Mouse (Mus musculus) urinary bladder, postnatal 4 days (tissue): ENCODE measurements around the gene Cyp3a13.
A peak's percentile ranks its signal among the peaks of the same experiment; 100 is the strongest.
"Not testable (repeated sequence)": the region's sequence is repeated elsewhere in the genome, so short reads cannot be mapped to it uniquely, and the experiment has no call there.

Experiments
- DNase-seq, 2 experiments: peaks; one replicate each; pipeline ENCODE4 v3.0.0; 2021 to 2022; ENCODE audit warnings: low spot score in 2 of 2

Gene Cyp3a13

GRCm38 (mm10) chr5:137921532-137921931 is at the start of gene Cyp3a13:
Gene Cyp3a13, minus strand, starts transcription at chr5:137921619.
- DNase-seq: no peak

- no peak for DNase-seq
These were observed 45.1 kb upstream of the Cyp3a13 start for GRCm38 (mm10) chr5:137966492-137966891.

GRCm38 (mm10) chr5:137962945-137963344 is 41.5 kb upstream of the Cyp3a13 start, which contains the start of gene Gjc3:
Gene Gjc3, minus strand, starts transcription at chr5:137963098.
- no peak for DNase-seq

- DNase-seq: no peak
These were observed 35.0 kb upstream of the Cyp3a13 start for GRCm38 (mm10) chr5:137956404-137956803.

- peak in 1 of 2 experiments; percentile 18 for DNase-seq
These were observed 29.8 kb upstream of the Cyp3a13 start for GRCm38 (mm10) chr5:137951218-137951617.

GRCm38 (mm10) chr5:137947303-137947702 is 25.9 kb upstream of the Cyp3a13 start:
- DNase-seq: no peak

GRCm38 (mm10) chr5:137943133-137943532 is 21.7 kb upstream of the Cyp3a13 start:
- DNase-seq: no peak

GRCm38 (mm10) chr5:137940948-137941347 is 19.5 kb upstream of the Cyp3a13 start:
- DNase-seq: no peak

- DNase-seq: no peak
These were observed 15.8 kb upstream of the Cyp3a13 start for GRCm38 (mm10) chr5:137937238-137937637.

GRCm38 (mm10) chr5:137936486-137936885 is 15.1 kb upstream of the Cyp3a13 start:
- DNase-seq: no peak

- not testable (repeated sequence) for DNase-seq
These were observed 12.5 kb upstream of the Cyp3a13 start for GRCm38 (mm10) chr5:137933934-137934333.

GRCm38 (mm10) chr5:137928439-137928838 is 7.0 kb upstream of the Cyp3a13 start:
- no peak for DNase-seq

GRCm38 (mm10) chr5:137922171-137922570 is 752 bp upstream of the Cyp3a13 start:
- no peak for DNase-seq

GRCm38 (mm10) chr5:137915550-137915949 is 5.9 kb downstream of the Cyp3a13 start:
- no peak for DNase-seq

GRCm38 (mm10) chr5:137914508-137914907 is 6.9 kb downstream of the Cyp3a13 start:
- DNase-seq: no peak

- no peak for DNase-seq
These were observed 11.7 kb downstream of the Cyp3a13 start for GRCm38 (mm10) chr5:137909564-137910262.

GRCm38 (mm10) chr5:137897812-137898211 is 23.6 kb downstream of the Cyp3a13 start:
- no peak for DNase-seq

- DNase-seq: no peak
These were observed 28.5 kb downstream of the Cyp3a13 start for GRCm38 (mm10) chr5:137892954-137893353.

- no peak for DNase-seq
These were observed 33.8 kb downstream of the Cyp3a13 start for GRCm38 (mm10) chr5:137887666-137888065.

- no peak for DNase-seq
These were observed 35.5 kb downstream of the Cyp3a13 start for GRCm38 (mm10) chr5:137885894-137886293.

GRCm38 (mm10) chr5:137883345-137883744 is 38.1 kb downstream of the Cyp3a13 start:
- no peak for DNase-seq

- no peak for DNase-seq
These were observed 38.5 kb downstream of the Cyp3a13 start for GRCm38 (mm10) chr5:137882922-137883321.

- no peak for DNase-seq
These were observed 43.6 kb downstream of the Cyp3a13 start for GRCm38 (mm10) chr5:137877860-137878259.

- DNase-seq: no peak
These were observed 46.4 kb downstream of the Cyp3a13 start for GRCm38 (mm10) chr5:137875054-137875453.
